ENCODE assay signal across 20 mouse cellular contexts in genomic region chr17:50536409-50537194, GRCm38 (mm10).
"Had no signal": no experiment of that assay in that cellular context is flagged by ENCODE, and none has a peak within 500 bp of the region (broad histone marks: within the 10 kb centered on the region; RNA-seq: fewer than 3 reads in every experiment).

No protein-coding gene starts in this region.

- H3K27me3 ChIP-seq: liver, embryonic 15.5 days; lung, embryonic 15.5 days; megakaryocyte, embryonic 14.5 days; midbrain, embryonic 13.5 days; midbrain, embryonic 15.5 days; neural tube, embryonic 13.5 days; neural tube, embryonic 15.5 days had no signal

- H3K27ac ChIP-seq: liver, embryonic 15.5 days; lung, embryonic 15.5 days; macrophage; midbrain, embryonic 13.5 days; midbrain, embryonic 15.5 days; neural tube, embryonic 13.5 days; neural tube, embryonic 15.5 days had no signal

- H3K4me1 ChIP-seq: liver, embryonic 15.5 days; lung, embryonic 15.5 days; megakaryocyte, embryonic 14.5 days; midbrain, embryonic 13.5 days; midbrain, embryonic 15.5 days; neural tube, embryonic 13.5 days; neural tube, embryonic 15.5 days had no signal

- ATAC-seq: liver, postnatal 0 days; lung, postnatal 0 days; midbrain, embryonic 13.5 days; midbrain, embryonic 15.5 days had no signal

- H3K36me3 ChIP-seq: liver, embryonic 15.5 days; lung, embryonic 15.5 days; midbrain, embryonic 13.5 days; midbrain, embryonic 15.5 days; neural tube, embryonic 13.5 days; neural tube, embryonic 15.5 days had no signal

- H3K9ac ChIP-seq: liver, embryonic 15.5 days; liver, postnatal 0 days; lung, embryonic 15.5 days; midbrain, embryonic 13.5 days; midbrain, embryonic 15.5 days; neural tube, embryonic 13.5 days; neural tube, embryonic 15.5 days had no signal

- H3K4me3 ChIP-seq: liver, embryonic 15.5 days; lung, embryonic 15.5 days; megakaryocyte, embryonic 14.5 days; midbrain, embryonic 13.5 days; midbrain, embryonic 15.5 days; neural tube, embryonic 13.5 days; neural tube, embryonic 15.5 days had no signal

- H3K9me3 ChIP-seq: liver, embryonic 15.5 days; lung, embryonic 15.5 days; megakaryocyte, embryonic 14.5 days; midbrain, embryonic 13.5 days; midbrain, embryonic 15.5 days; neural tube, embryonic 13.5 days; neural tube, embryonic 15.5 days had no signal

- DNase-seq: liver, postnatal 0 days; lung, adult 2 months; lung, postnatal 36 days; retina, postnatal 1 day; right cerebral cortex, adult 18-20 months; right cerebral cortex, postnatal 25 days; right cerebral cortex, postnatal 4 days; spleen, adult 18-20 months; thymus, adult 18-20 months; thymus, postnatal 14 days; thymus, postnatal 4 days had no signal
